Mouse (Mus musculus): ENCODE measurements around the gene Nudt7.

GRCm38 (mm10) chr8:114117439-114117838 lies 15.9 kb upstream of the Nudt7 start:
- no peak for TF ChIP-seq CTCF (IDR thresholded peaks at IDR 0.05; ENCODE audit: extremely low read depth, insufficient read depth, insufficient read length, insufficient replicate concordance)
- no peak for TF ChIP-seq POLR2A (IDR thresholded peaks at IDR 0.05; ENCODE audit: low read depth, low read length)

All from spleen, adult 2 months (tissue).